Mouse (Mus musculus) myocyte (in vitro differentiated cells): ENCODE results near the gene Tmem106a.

Experiments used
- CEBPB ChIP-seq: IDR thresholded peaks from 2 replicates; pipeline ENCODE4 v1.6.1; 2011; ENCODE audit warnings: mild to moderate bottlenecking, moderate library complexity; ENCODE audit not compliant: poor library complexity, insufficient read depth, severe bottlenecking
- E2F4 ChIP-seq: IDR thresholded peaks from one replicate; pipeline ENCODE4 v1.6.1; 2011; ENCODE audit warnings: mild to moderate bottlenecking, control low read depth, moderate library complexity; ENCODE audit not compliant: insufficient read depth
- MAX ChIP-seq: IDR thresholded peaks from one replicate; pipeline ENCODE4 v1.6.1; 2011; ENCODE audit warnings: low read depth, mild to moderate bottlenecking, control low read depth
- MYOD1 ChIP-seq, 3 experiments: IDR thresholded peaks; one replicate each; pipeline ENCODE4 v1.6.1; 2011; ENCODE audit warnings: control low read depth in 2 of 3, low read depth in 2 of 3, mild to moderate bottlenecking in 2 of 3, moderate library complexity in 1 of 3; ENCODE audit not compliant: insufficient read length in 2 of 3, control insufficient read depth in 1 of 3
- MYOG ChIP-seq, 3 experiments: IDR thresholded peaks; one replicate each; pipeline ENCODE4 v1.6.1; 2011; ENCODE audit warnings: control low read depth in 2 of 3, low read depth in 2 of 3, mild to moderate bottlenecking in 2 of 3; ENCODE audit not compliant: insufficient read length in 2 of 3, control insufficient read depth in 1 of 3, insufficient read depth in 1 of 3
- POLR2A ChIP-seq: IDR thresholded peaks from one replicate; pipeline ENCODE4 v1.6.1; 2011; ENCODE audit warnings: low read depth, mild to moderate bottlenecking, control low read depth, moderate library complexity; ENCODE audit not compliant: insufficient read length
- POLR2AphosphoS2 ChIP-seq: IDR thresholded peaks from one replicate; pipeline ENCODE4 v1.6.1; 2011; ENCODE audit warnings: low read depth, control low read depth; ENCODE audit not compliant: insufficient read length
- REST ChIP-seq: IDR thresholded peaks from one replicate; pipeline ENCODE4 v1.6.1; 2011; ENCODE audit warnings: mild to moderate bottlenecking, control low read depth, moderate library complexity; ENCODE audit not compliant: insufficient read depth, insufficient read length
- SRF ChIP-seq: IDR thresholded peaks from one replicate; pipeline ENCODE4 v1.6.1; 2011; ENCODE audit warnings: low read depth; ENCODE audit not compliant: control insufficient read depth, insufficient read length
- TCF12 ChIP-seq: IDR thresholded peaks from one replicate; pipeline ENCODE4 v1.6.1; 2011; ENCODE audit warnings: mild to moderate bottlenecking, control low read depth; ENCODE audit not compliant: poor library complexity, insufficient read depth, severe bottlenecking
- TCF3 ChIP-seq: IDR thresholded peaks from one replicate; pipeline ENCODE4 v1.6.1; 2011; ENCODE audit warnings: low read depth, control low read depth; ENCODE audit not compliant: insufficient read length
- USF1 ChIP-seq: IDR thresholded peaks from one replicate; pipeline ENCODE4 v1.6.1; 2011; ENCODE audit warnings: low read depth, mild to moderate bottlenecking, control low read depth, moderate library complexity

GRCm38 (mm10) chr11:101551751-101552475, 30.1 kb upstream of the Tmem106a start, which contains the start of the genes Brca1 and Nbr1:
- TF ChIP-seq POLR2A (no peak), CEBPB (no peak), MYOG (IDR thresholded peaks at IDR 0.05; ENCODE audit: control insufficient read depth in 1 of 3, insufficient read depth in 1 of 3, insufficient read length in 2 of 3, low read depth in 2 of 3) (no peak), USF1 (no peak), REST (no peak), SRF (no peak), MAX (peak; percentile 32), TCF12 (no peak), E2F4 (peak; percentile 100), MYOD1 (IDR thresholded peaks at IDR 0.05; ENCODE audit: control insufficient read depth in 1 of 3, insufficient read length in 2 of 3, low read depth in 2 of 3) (no peak), POLR2AphosphoS2 (no peak), TCF3 (no peak)
